Mouse (Mus musculus) heart, postnatal 10 days (tissue): ENCODE measurements around the gene Acvrl1. TPM values are rescaled to one million over a fixed set of nuclear protein-coding genes. Genes with fewer than 3 reads are reported as not detected.

Source experiments
- DNase-seq, 2 experiments: peaks; one replicate each; pipeline ENCODE4 v3.0.0; 2021
- intact Hi-C: fragments of 180-260 bp; cut with DNase I; formaldehyde crosslinking; loops from one replicate; pipeline ENCODE4 v1.15.1; 2025
- total RNA-seq, 2 experiments: library from RNA; stranded (reverse); gene quantifications; 2 replicates each; pipeline ENCODE4 v1.2.3; 2021

Gene Acvrl1
- total RNA-seq, 2 experiments from 2014 or later, result 27.1 to 36.6 TPM

DNA sequence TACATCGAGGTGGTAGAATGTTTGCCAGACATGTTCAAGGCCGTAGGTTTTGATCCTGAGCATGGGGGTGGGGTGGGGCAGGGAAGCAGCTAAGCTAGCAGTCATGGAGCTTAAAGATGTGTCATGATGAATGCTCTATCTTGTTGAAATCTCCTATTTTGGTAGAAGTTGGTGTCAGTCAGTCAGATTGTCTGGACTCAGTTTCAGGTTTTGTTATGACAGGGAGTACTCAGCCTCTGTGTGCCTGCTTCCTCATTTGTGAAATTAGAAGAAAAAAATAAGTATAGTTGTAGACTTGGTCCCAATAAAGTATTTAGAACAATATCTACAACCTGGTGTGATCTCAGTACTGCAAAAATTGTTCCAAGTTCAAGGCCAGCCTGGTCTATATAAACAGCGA, 10.4 kb downstream of the Acvrl1 start:
- intact Hi-C loops, result no loop called here

GRCm38 (mm10) chr15:101139885-101140284, 11.6 kb downstream of the Acvrl1 start:
- DNase-seq, result peak; percentile 74 to 81
- intact Hi-C loops, result no loop called here

More for the DNA sequence above, 10.4 kb downstream of the Acvrl1 start:
- DNase-seq, result no peak

- intact Hi-C loops, result no loop called here
- no peak for DNase-seq
Measured at GRCm38 (mm10) chr15:101140587-101140986, 12.3 kb downstream of the Acvrl1 start.

- peak in 1 of 2 experiments; percentile 52 for DNase-seq
- intact Hi-C loops, result no loop called here
Measured at GRCm38 (mm10) chr15:101141061-101141541, 12.8 kb downstream of the Acvrl1 start.

DNA sequence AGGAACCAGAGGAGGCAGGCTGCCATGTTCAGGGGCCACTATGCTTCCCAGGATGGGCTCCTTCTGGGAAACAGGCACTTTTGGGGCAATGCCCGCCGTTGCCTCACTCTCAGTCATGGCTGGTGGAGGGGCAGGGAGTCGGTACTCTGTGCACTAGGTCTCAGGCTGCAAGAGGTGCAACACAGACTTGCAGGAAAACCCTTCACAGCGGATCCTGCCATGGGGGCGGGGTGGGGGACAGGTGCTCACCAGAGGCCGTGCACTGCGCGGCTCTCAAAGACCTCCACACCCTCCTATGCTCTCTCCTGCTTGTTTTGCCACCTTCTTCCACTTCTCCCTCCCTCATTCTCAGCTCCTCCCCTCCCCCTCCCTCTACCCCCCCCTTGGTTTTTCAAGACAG, 14.3 kb downstream of the Acvrl1 start:
- DNase-seq, result peak in 1 of 2 experiments; percentile 6
- intact Hi-C loops, result no loop called here

- DNase-seq, result peak; percentile 84 to 90
- intact Hi-C loops, result no loop called here
Measured at GRCm38 (mm10) chr15:101143494-101143893, 15.2 kb downstream of the Acvrl1 start.

GRCm38 (mm10) chr15:101144176-101144575, 15.9 kb downstream of the Acvrl1 start:
- intact Hi-C loops, result loop anchor here (2.0 kb wide), 1 partner anchor 15 kb away; the partner anchor contains the start of gene Acvrl1
- DNase-seq, result peak in 1 of 2 experiments; percentile 29

- peak in 1 of 2 experiments; percentile 27 for DNase-seq
- intact Hi-C loops, result loop anchor here (2.0 to 5.0 kb wide), 2 partner anchors 16 to 53 kb away; partner anchors contain the start of gene Acvrl1
Measured at GRCm38 (mm10) chr15:101144779-101145178, 16.5 kb downstream of the Acvrl1 start.

- DNase-seq, result peak; percentile 97
- intact Hi-C loops, result loop anchor here (2.0 to 5.0 kb wide), 3 partner anchors 17 to 52 kb away; partner anchors contain the start of gene Acvrl1
Measured at GRCm38 (mm10) chr15:101145424-101146099, 17.2 kb downstream of the Acvrl1 start.

DNA sequence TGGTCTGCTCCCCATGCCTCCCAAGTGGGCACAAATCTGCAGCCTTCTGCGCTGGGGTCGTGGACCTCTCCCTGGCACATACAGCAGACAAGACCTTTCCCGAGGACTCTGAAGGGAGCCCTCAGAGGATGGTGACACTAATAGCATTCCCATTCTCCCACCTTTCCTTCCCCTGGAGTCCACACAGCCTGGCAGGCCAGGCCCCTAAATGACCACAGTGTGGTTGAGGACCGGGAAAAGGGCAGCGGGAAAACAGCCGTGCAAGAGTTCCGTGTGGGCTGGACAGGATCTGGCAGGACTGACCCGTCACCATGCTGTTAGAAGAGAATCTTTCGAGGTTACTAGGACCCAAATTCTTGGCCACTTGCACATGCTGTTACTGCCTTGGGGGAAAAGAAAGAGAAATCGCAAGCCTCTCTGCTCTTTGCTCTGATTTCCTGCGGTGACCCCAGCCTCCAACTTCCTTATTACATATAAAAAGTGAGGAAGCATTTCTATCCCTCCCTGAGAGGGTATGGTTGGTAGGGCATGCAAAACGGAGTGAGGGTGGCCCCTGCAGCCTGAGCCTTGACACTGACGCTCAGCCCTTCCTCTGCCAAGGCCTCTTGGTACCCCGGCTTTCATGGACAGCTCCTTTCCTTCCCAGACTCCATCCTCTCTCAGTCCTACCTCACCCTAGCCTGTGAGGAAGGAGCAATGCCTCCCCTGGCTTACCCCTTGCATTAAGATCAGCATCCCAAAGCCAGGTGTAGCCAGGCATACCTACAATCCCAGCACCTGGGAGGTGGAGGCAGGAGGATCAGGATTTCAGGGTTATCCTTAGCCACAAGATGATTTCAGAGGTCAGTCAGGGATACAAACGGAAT, 18.0 kb downstream of the Acvrl1 start:
- peak in 1 of 2 experiments; percentile 41 for DNase-seq
- intact Hi-C loops, result loop anchor here (2.0 to 5.0 kb wide), 2 partner anchors 26 to 51 kb away; no protein-coding TSS in a partner anchor

DNA sequence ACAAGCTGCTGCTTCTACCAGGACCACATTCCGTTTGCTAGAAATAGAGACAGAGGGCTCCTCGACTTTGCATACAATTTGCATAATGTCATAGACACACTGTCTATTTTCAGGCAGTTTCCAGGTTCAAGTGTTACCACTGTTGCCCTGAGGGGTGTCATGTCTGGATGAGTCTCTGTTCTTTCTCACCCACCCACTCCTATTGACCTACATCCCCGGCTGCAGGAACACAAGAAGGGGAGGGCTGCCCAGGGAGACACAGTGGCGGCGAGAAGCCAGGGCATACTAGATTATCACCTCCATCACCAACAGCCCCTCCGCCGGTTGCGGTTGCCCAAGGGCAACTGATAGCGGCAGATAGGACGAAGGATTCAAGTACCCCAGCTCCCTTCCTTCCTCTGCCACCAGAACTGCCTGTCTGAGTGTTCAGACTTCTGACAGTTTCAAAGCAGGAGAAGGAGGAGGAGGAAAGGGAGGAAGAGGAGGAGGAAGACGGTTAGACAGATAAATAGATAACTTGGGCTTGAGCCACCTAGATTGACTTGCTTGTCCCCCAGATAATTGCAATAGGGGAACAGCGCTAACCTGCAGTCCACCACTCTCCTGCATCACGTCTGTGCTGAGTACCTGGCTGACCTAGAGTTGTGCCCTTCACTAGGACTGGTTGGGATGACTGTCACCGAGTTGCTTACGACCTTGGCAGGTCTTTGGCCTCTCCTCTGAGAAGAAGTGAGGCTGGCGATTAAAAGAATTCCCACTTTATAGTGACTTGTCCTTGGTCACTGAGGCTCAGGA, 19.0 kb downstream of the Acvrl1 start:
- intact Hi-C loops, result loop anchor here (2.0 to 5.0 kb wide), 2 partner anchors 25 to 50 kb away; no protein-coding TSS in a partner anchor
- DNase-seq, result peak in 1 of 2 experiments; percentile 24

DNA sequence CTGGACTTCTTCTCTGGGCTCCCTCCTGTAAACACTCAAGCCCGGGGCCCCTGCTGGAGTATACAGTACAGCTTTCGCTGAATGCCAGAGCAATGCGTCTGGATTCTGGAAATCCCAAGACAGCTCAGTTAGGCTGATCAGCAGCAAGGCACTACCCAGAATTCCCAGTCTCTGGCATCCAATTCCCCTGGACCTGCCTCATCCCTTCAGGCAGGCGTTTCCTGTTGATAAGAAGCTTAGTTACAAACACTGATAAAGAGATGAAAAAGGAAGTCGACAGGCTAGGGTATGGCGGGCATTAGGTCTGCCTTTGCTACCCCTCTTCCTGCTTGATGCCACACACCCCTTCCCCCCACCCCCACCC, 19.6 kb downstream of the Acvrl1 start:
- intact Hi-C loops, result loop anchor here (2.0 to 5.0 kb wide), 2 partner anchors 25 to 49 kb away; no protein-coding TSS in a partner anchor

DNA sequence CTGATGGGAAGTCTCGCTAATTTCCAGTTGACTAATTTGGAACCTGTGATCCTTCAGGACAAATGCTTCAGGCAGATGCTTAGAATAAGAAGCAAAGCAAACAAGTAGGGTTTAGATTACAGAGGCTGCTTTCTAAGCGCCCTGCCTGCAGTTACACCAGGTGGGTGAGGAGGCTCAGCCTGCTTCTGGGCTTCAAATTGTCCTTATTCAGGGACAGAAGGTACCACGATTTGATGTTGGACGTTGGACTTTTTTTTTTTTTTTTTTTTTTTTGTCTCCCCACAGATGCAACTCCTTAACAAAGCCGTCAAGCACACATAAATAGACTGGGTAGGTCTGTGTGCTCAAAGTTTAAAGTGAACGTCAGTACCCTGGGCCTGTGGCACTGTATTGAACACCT, 20.3 kb downstream of the Acvrl1 start:
- no peak for DNase-seq
- intact Hi-C loops, result loop anchor here (5.0 kb wide), 1 partner anchor 49 kb away; no protein-coding TSS in a partner anchor

More for the DNA sequence above, 19.6 kb downstream of the Acvrl1 start:
- peak in 1 of 2 experiments; percentile 71 for DNase-seq

DNA sequence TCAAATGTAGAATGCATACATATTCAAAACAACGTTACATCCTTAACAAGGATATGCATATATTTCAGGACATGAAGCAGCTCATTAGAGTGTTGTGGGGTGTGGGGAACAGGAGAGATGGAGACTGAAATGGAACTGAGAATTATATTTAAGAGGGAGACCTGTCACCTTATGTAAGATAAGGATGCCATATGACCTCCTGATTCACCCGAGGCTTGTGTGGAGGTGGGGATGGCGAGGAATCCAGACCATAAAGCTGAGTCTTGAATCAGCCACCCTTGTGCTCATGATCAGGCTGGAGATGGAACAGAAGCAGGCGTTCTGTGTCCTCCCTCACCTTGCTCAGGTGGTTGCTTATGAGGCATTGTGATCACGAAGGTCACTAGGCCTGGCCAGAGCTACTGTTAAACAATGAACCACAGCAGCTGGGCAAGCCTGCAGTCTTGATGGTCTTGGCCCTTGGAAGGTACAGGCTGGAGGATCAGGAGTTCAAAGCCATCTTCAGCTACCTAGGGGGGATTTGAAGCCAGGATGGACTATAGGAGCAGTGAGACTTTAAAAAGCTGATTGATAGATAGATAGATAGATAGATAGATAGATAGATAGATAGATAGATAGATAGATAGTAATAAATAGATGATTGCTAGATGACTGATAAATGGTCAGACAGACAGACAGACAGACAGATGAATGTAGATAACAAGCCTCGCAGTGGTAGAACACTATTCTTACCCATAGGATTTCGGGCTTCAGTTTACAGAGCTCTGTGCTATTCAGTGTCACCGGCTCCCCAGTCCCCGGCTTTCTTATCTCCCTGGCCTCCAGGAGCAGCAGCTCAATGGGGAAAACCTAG, 23.3 kb downstream of the Acvrl1 start:
- intact Hi-C loops, result no loop called here
- DNase-seq, result no peak

DNA sequence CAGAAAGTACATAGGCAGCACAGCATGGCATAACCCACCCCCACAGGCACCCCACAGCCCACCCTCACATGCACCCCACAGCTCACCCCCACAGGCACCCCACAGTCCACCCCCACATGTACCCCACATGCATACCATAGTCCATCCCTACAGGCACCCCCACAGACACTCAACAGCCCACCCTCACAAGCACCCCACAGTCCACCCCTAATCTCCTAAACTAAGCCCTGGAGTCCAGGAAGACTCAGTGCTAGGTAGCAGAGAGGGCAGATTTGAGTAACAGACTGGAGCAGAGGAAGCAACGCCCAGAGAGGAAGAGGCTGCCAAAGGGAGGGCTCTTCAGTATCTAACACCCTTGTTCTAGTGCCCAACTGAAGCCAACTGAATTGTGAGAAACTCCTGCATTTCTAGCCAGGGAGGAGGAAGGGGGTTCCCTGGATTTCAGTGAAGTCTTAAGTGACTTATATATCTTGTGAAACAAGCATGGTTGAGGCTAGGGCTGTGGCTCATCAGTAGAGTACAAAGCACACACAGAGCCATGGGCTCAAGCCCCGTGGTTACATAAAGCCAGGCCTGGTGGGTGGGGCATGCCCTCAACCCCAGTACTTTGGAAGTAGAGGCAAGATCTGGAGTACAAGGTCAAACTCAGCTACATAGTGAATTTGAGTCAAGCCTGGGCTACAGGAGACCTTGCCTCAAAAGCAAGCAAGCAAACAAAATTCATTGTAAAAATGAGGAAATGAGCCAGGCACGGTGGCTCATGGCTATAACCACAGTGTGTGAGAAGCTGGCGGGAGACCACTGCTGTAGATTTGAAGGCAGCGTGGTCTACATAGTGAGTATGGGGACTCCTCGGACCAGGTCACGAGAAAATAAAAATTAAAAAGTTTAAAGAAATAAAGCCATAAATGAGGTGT, 26.6 kb downstream of the Acvrl1 start:
- intact Hi-C loops, result no loop called here
- peak in 1 of 2 experiments; percentile 6 for DNase-seq

- intact Hi-C loops, result no loop called here
- no peak for DNase-seq
Measured at GRCm38 (mm10) chr15:101160128-101160527, 31.8 kb downstream of the Acvrl1 start.

DNA sequence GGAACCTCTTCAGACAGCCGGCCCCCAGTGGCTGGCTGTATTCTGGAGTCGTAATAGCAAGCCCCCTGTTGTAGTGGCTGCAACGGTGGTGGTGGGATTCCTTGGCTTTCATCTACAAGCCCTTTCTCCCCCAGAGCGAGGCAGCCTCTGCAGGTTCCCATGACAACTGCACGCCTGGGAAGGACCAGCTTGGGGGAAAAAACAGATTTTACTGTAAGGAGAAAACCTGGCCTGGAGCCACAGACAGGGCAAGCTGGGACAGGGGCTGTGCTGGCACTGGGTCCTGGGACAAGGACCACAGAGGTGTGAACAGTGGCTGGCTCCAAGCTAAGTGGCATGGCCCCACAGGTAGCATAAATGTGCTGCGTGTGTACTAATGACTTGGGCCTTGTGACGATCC, 32.3 kb downstream of the Acvrl1 start:
- DNase-seq, result no peak

DNA sequence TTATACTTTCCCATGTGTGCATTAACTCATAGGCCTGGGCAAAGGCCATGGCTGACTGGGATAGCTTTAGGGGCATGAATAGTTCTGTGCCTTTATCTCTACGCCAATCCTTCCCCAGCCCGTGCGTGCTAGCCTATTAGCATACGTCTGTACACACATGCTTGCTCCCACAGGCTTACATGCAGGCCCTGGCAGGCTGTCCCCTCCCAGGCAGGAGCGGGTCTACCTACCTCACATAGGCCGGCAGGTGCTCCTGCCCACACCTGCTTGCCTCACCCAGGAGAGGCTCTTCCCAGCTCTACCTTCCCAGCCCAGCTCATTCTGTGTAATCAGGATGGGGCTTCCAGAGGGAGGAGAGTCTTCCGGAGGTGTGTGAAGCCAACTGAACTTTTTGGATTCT, 33.2 kb downstream of the Acvrl1 start:
- intact Hi-C loops, result no loop called here
- DNase-seq, result no peak

More for the DNA sequence above, 32.3 kb downstream of the Acvrl1 start:
- intact Hi-C loops, result no loop called here
